Mouse (Mus musculus) erythroblast, embryonic 14.5 days (primary cell): ENCODE results near the gene Gm11937. TPM values are rescaled to one million over a fixed set of nuclear protein-coding genes. Genes with fewer than 3 reads are reported as not detected.
"Not testable (repeated sequence)": the region's sequence is repeated elsewhere in the genome, so short reads cannot be mapped to it uniquely, and the experiment has no call there.

Experiments
- H3K27me3 ChIP-seq: 2 replicates; pipeline ENCODE4 v1.6.1; 2012; ENCODE audit warnings: inconsistent platforms; ENCODE audit not compliant: control insufficient read depth
- H3K36me3 ChIP-seq: 2 replicates; pipeline ENCODE4 v1.6.1; 2012; ENCODE audit warnings: mild to moderate bottlenecking, inconsistent platforms; ENCODE audit not compliant: control insufficient read depth
- H3K4me1 ChIP-seq: 2 replicates; pipeline ENCODE4 v1.6.1; 2012; ENCODE audit warnings: inconsistent platforms; ENCODE audit not compliant: control insufficient read depth
- H3K4me3 ChIP-seq: replicated peaks from 2 replicates; pipeline ENCODE3; 2012; ENCODE audit warnings: moderate library complexity, mild to moderate bottlenecking, inconsistent platforms
- H3K9me3 ChIP-seq: 2 replicates; pipeline ENCODE4 v1.6.1; 2012; ENCODE audit warnings: low read length, inconsistent platforms, mixed read lengths; ENCODE audit not compliant: control insufficient read depth
- GATA1 ChIP-seq: IDR thresholded peaks from 2 replicates; pipeline ENCODE4 v1.6.1; 2012; ENCODE audit warnings: low read length, inconsistent platforms, mixed read lengths
- TAL1 ChIP-seq: IDR thresholded peaks from 3 replicates; pipeline ENCODE4 v1.6.1; 2012; ENCODE audit warnings: low read length, inconsistent platforms, mixed read lengths
- polyA plus RNA-seq: library from polyadenylated mRNA; stranded (reverse); fragments of >175 nt; gene quantifications from 2 replicates; pipeline ENCODE4 v1.2.3, GENCODE M21; 2012

The Gm11937 gene
- not detected in 2 replicates for polyA plus RNA-seq

- not testable (repeated sequence) for H3K9me3 ChIP-seq, H3K27me3 ChIP-seq, H3K4me1 ChIP-seq, H3K36me3 ChIP-seq, H3K4me3 ChIP-seq
These were observed at the start of gene Gm11937 for GRCm38 (mm10) chr11:99610089-99610488. Gene Gm11937, minus strand, starts transcription at chr11:99610189.

- Histone ChIP-seq H3K9me3 (peaks cover 3% of the 10 kb centered on the region; the same call in 1 of the 2 replicates), H3K4me3 (no peak overlapping the region), H3K36me3 (no peaks in the 10 kb centered on the region), H3K27me3 (no peaks in the 10 kb centered on the region), H3K4me1 (no peaks in the 10 kb centered on the region)
- TF ChIP-seq TAL1 (no peak), GATA1 (no peak)
These were observed 49.3 kb upstream of the Gm11937 start for GRCm38 (mm10) chr11:99659256-99659655.

- H3K27me3 ChIP-seq, H3K9me3 ChIP-seq, H3K36me3 ChIP-seq, H3K4me3 ChIP-seq, H3K4me1 ChIP-seq: not testable (repeated sequence)
These were observed 48.5 kb upstream of the Gm11937 start, which contains the start of gene Gm11563 for GRCm38 (mm10) chr11:99658467-99659010. Gene Gm11563, minus strand, starts transcription at chr11:99658960.

- H3K36me3 ChIP-seq = no peaks in the 10 kb centered on the region
- H3K27me3 ChIP-seq = no peaks in the 10 kb centered on the region
- no peaks in the 10 kb centered on the region for H3K4me1 ChIP-seq
- no peak overlapping the region for H3K4me3 ChIP-seq
- H3K9me3 ChIP-seq = no peaks in the 10 kb centered on the region; the same call in 1 of the 2 replicates
- TF ChIP-seq TAL1 (no peak), GATA1 (no peak)
These were observed 47.1 kb upstream of the Gm11937 start for GRCm38 (mm10) chr11:99657051-99657450.

GRCm38 (mm10) chr11:99650136-99650535 is 40.1 kb upstream of the Gm11937 start, which contains the start of gene Gm11555:
Gene Gm11555, minus strand, starts transcription at chr11:99650236.
- no peak for TF ChIP-seq TAL1
- TF ChIP-seq GATA1 = no peak
- H3K4me3 ChIP-seq = no peak within 1 kb of the TSS
- no peaks in the 10 kb centered on the region for H3K4me1 ChIP-seq
- H3K36me3 ChIP-seq = no peaks in the 10 kb centered on the region
- H3K27me3 ChIP-seq = no peaks in the 10 kb centered on the region
- H3K9me3 ChIP-seq = peaks cover 5% of the 10 kb centered on the region; the same call in 1 of the 2 replicates

DNA sequence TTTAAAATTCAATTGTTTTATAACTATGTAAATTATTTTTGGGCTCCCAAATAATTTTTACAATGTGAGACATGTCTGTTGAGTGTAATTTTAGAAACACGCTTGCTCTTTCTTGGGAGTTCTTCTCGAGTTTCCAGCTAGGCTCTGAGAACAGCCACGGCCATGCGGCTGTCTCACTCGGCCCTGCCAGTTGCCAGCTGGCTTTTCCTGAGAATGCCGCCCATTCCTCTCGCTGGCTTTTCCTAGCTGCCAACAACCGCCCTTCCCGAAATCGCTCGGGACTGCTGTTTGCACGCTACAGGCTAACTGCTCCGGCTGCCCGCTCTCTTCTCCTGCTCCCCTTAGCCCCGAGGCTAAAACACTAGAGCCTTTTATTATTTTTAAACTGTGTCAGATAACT is 36.5 kb upstream of the Gm11937 start:
- peaks cover 8% of the 10 kb centered on the region; the same call in 1 of the 2 replicates for H3K9me3 ChIP-seq
- H3K27me3 ChIP-seq = no peaks in the 10 kb centered on the region
- no peaks in the 10 kb centered on the region for H3K4me1 ChIP-seq
- no peak overlapping the region for H3K4me3 ChIP-seq
- no peaks in the 10 kb centered on the region for H3K36me3 ChIP-seq
- TF ChIP-seq TAL1 = no peak
- no peak for TF ChIP-seq GATA1

- no peaks in the 10 kb centered on the region for H3K4me1 ChIP-seq
- peaks cover 5% of the 10 kb centered on the region; the same call in 1 of the 2 replicates for H3K9me3 ChIP-seq
- TF ChIP-seq TAL1 (no peak), GATA1 (no peak)
- H3K27me3 ChIP-seq = no peaks in the 10 kb centered on the region
- H3K36me3 ChIP-seq = no peaks in the 10 kb centered on the region
- H3K4me3 ChIP-seq = no peak overlapping the region
These were observed 34.4 kb upstream of the Gm11937 start for GRCm38 (mm10) chr11:99644351-99644750.

- not testable (repeated sequence) for H3K4me1 ChIP-seq, H3K9me3 ChIP-seq, H3K4me3 ChIP-seq, H3K36me3 ChIP-seq, H3K27me3 ChIP-seq
These were observed 33.7 kb upstream of the Gm11937 start, which contains the start of gene Krtap4-7 for GRCm38 (mm10) chr11:99643635-99644139. Gene Krtap4-7, minus strand, starts transcription at chr11:99644089.

DNA sequence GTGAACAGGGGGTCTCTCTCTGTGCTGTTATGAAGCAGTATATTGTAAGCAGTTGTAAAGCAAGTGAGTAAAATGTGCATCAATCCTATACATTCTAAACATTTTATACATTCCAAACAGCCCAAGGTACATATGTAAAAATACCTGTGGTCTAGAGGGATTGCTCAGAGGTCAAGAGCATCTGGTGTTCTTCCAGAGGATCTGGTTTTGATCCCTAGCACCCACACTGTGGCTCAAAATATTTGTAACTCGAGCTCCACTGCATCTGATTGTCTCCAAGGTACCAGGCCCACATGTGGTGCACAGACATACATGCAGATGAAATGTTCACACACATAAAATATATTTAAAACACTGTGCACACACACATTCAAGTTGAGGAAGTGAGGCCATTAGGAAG is 30.9 kb upstream of the Gm11937 start:
- no peaks in the 10 kb centered on the region for H3K36me3 ChIP-seq
- H3K9me3 ChIP-seq = peaks cover 10% of the 10 kb centered on the region
- H3K4me3 ChIP-seq = no peak overlapping the region
- no peaks in the 10 kb centered on the region for H3K4me1 ChIP-seq
- H3K27me3 ChIP-seq = no peaks in the 10 kb centered on the region
- TF ChIP-seq TAL1 (no peak), GATA1 (no peak)

GRCm38 (mm10) chr11:99637086-99637485 is 27.1 kb upstream of the Gm11937 start:
- Histone ChIP-seq H3K4me3 (no peak overlapping the region), H3K4me1 (no peaks in the 10 kb centered on the region), H3K9me3 (peaks cover 6% of the 10 kb centered on the region), H3K27me3 (no peaks in the 10 kb centered on the region), H3K36me3 (no peaks in the 10 kb centered on the region)
- TF ChIP-seq GATA1 (no peak), TAL1 (no peak)
